Mouse (Mus musculus) brain, embryonic 18.5 days (tissue): ENCODE data around the gene Flnc.

Source experiments
- DNase-seq: peaks from one replicate; pipeline ENCODE4 v3.0.0-alpha.2; 2012; ENCODE audit warnings: low read depth, low spot score

Gene Flnc

DNA sequence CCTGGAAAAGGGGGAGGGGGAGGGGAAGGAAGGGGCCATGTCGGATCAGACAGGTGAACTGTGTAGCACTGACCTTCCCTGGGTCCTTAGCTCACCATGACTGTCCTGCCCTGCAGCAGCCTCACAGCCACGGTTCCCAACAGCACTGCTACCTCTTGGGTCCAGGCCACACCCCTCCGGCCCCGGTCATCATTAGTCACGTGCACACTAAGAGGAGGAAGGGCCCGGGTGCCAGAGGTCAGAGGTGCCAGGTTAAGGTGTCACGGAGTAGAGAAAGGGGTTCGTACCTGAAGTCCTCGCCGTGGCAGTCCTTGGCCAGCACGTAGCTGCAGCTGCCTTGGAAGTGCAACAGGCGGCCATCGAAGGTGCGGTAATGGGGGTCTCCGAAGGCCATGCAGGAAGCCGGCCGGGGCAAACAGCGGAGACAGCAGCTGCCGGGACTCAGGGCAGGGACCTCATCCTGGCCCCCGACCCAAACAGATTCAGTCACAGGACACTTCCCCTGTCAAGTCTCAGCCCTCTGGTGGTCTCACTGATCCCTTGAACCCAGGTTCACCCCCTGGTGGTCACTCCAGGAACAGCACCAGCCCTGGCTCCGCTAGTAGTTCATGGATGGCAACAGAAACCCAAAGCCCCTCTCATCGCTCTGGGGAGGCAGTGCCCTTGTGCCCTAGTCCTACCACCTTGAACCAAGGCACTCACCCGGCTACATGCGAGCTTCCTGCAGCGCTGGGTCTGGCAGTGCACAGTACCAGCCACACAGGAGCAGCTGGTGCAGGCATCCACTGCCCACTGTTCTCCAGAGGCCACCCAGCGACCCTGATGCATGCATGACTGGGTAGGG is 51.9 kb downstream of the Flnc start:
- DNase-seq: no peak

DNA sequence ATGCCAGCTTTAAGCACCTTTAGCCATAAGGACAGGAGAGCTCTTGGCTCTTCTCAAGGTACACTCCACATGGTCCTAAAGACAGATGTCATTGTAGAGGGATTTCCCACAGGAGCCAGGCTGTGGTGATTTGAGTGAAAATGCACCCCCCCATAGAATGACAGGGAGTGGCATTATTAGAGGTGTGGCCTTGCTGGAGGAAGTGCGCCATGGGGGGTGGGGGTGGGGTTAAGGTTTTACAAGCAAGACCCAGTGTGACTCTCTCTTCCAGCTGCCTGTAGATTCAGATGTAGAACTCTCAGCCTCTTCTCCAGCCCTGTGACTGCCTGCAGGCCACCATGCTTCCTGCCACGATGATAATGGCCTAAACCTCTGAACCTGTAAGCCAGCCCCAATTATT is 52.9 kb downstream of the Flnc start:
- DNase-seq: no peak

DNA sequence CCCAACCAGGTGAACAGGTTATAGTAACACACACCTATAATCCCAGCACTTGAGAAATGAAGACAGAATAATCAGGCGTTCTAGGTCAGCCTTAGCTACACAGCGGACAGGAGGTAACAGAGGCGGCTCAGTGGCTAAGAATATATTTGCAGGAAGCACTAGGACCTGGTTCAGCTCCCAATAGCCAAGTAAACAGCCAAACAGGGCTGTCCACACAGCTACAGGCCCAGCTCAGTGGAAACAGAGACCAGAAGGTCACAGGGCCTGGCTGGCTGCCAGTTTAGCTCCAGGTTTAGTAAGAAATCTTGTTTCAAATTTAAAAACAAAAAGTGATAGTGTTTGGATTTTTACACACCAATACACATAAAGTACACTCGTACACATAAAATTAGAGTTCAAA is 61.0 kb downstream of the Flnc start:
- no peak for DNase-seq

DNA sequence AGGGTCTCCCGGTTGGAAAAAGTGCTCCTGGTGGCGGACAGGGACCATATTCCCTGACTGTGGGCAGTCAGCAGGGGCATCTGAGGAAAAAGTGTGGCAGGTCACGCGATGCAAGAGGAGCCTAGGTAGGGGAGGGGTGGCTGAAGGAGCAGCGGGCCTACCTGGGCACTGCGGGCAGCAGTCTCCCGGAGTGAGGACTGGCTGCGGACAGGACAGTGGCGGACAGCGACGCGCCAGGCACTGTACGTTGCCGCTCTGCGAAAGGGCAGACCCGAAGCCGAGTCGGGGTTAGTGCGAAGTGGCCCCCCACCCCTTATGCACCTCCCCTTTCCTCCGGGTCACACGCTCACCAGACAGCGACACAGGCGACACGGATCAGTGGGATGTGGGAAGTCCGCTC is 63.2 kb downstream of the Flnc start:
- no peak for DNase-seq

DNA sequence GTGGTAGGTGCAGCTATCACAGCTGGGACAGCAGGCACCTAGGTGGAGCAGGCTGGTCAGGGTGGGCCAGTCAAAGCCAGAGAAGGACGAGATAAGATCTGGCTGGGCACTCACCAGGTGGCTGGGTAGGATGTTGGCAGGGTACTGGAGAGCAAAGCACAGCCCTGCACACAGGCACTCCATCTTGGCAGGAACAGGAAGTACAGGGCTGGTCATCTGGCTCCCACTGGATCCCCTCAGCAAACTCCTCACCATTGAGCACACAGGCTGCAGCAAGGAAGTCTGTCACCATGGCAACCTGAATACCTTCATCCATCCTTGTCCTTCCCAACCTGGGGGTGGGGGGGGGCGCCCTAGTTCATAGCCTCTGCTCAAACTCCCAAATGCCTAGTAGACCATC is 64.7 kb downstream of the Flnc start:
- DNase-seq: no peak

DNA sequence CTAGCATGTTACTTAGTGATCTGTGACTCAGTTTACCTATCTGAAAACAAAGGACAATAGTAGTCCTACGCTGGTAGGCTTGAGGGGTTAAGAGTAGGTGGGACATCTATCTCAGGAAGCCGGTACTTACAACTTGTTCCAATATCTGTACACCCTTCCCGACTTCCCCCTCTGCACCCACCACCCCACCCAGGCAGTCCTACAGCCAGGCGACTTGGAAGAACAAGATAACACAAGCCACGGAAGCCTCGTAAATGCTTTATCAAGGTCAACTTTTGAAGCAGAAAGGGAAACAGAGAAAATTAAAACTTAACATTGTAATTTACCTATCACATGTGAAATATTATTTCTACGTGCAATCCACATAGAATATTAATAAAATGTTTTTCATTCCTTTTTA is 67.1 kb downstream of the Flnc start:
- DNase-seq: no peak

DNA sequence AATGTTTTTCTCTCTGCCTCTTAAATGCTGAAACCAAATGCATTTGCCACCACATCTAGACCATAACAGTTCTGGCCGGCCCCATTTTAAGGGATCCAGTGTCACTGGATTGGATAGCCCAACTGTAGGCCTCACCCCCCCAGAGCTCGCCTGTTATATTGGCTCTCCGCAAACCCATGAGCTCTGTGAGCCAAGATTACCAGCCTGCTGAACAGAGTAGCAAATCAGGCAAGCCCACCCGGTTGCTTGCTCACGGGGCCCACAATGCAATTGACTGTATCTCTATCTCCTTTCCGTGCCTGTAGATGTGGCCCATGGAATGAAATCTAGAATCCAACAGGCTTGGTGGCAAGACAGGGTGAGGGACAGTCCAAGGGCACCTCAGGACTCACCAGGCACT is 67.8 kb downstream of the Flnc start:
- DNase-seq: no peak

DNA sequence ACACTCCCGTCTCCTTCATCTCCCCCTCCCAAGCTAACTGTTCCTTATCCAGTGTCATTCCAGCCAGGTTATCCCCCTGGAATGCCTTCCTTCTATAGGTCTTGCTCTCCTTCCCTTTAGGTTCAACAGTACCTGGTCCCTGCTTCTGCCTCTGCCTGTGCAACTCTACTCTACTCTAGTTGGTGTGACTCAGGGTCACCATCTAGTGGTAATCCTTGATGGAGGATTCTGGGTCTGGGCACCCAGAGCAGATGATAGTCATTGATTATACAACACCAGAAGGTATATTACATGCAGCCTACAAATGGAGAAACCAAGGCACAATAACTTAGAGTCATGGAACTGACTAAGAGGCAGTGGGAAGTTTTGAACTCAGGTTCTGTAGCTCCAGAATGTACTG is 68.5 kb downstream of the Flnc start:
- no peak for DNase-seq

DNA sequence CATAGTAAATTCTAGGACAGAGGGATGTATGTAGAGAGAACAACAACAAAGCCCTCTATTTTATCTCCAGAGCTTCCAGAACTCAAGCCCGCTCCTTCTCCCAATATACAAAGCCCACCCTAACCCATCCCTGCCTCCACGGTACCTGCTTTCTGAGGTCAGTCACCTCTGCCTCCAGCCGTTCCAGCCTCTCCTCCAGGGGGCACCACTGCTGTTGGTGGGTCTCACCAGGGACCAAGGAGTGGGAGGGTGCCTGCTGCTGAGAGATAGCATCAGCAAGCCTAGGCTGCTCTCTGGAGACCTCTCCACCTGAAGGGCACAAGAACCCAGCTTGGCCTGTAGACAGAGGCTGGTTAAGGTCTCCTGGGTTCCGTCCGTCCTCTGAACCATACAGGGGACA is 72.4 kb downstream of the Flnc start:
- no peak for DNase-seq

DNA sequence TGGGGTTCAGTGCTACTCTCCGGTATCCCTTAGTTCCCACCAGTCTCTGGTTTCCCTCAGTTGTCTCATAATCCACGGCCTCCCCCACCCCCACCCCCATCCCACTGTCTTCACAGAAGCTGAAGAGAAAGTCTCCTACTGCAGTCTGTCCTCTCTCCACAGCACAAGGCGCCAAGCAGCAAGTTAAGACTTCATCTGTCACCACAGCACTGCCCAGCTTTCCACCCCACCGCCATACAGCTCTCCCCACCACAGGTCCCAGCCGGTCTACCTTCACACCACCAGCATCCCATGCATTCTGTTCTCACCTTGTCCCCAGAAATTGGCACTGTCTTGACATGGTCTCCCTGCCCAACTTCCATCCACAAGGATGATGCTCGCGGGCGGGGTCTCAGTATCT is 73.8 kb downstream of the Flnc start:
- no peak for DNase-seq

DNA sequence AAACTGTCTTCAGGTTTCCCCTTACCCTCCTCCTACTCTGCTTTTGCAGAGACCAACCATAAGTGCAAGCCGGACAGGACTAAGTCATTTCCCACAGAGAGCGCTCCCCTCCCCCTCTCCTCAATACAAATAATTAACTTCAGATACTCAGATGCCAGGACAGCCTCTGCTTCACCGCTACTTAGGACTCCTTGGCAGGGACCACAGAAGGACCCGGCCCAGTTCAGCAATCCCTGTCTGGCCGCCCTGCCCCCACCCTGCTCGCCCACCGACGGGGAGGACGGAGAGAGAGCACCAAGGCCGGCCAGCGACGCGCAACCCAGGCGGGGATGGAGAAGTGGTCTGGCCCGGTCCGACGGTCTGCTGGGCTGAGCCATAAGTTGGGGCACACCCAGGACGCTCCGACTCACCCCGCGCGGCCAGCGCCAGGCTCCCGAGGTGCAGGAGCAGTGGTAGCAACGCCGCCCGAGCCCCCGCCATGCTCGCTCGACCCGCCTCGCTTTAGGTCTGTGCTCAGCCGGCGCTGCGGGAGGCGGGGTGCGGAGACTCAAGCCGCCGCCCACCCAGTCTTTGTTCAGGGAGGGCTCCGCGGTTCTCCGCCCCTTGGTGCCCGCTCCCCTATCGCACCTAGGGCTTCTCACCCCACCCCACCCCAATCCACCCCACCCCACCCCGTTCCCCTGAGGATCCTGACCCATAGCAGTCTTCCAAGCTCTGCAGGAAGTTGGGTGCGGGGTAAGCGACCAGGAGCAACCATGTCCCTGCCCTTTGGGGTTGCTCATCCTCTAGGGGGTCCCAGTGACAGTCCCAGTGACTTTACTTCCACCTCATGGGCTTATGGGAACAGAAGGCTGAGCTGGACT is 74.6 kb downstream of the Flnc start, which contains the start of gene Kcp:
Gene Kcp (minus strand): TSS at position 506 of the 863 bp plus-strand sequence.
- no peak for DNase-seq

DNA sequence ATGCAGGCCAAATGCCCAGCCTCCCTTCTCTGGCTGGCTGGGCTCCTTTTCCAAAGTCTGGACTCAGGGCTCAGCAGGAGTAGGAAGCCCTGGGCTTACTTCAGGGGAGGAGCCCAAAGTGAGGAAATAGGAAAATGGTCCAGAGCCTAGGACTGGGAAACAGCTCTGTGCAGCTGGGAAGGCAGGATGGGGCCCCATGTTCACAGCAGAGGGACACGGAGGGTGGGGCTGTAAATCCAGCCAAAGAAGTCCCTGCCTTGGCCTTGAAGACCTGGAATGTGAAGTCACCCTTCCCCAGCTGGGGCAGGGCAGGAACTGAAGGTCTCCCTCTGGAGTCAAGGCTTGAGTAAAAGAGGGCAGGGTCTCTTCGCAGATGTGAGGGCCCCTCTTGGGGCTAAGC is 76.0 kb downstream of the Flnc start:
- DNase-seq: no peak
